Mouse (Mus musculus) ES-E14 (cell line): ENCODE results near the gene Dvl3.

Experiments
- HCFC1 ChIP-seq: IDR thresholded peaks from 2 replicates; pipeline ENCODE4 v1.6.1; 2012; ENCODE audit warnings: low read length, inconsistent platforms, borderline replicate concordance; ENCODE audit not compliant: insufficient read depth
- ZC3H11A ChIP-seq: IDR thresholded peaks from 2 replicates; pipeline ENCODE4 v1.6.1; 2012; ENCODE audit warnings: low read depth, mild to moderate bottlenecking, inconsistent platforms, low read length, borderline replicate concordance
- ZNF384 ChIP-seq: IDR thresholded peaks from 2 replicates; pipeline ENCODE4 v1.6.1; 2012; ENCODE audit warnings: low read depth, low read length, inconsistent platforms

DNA sequence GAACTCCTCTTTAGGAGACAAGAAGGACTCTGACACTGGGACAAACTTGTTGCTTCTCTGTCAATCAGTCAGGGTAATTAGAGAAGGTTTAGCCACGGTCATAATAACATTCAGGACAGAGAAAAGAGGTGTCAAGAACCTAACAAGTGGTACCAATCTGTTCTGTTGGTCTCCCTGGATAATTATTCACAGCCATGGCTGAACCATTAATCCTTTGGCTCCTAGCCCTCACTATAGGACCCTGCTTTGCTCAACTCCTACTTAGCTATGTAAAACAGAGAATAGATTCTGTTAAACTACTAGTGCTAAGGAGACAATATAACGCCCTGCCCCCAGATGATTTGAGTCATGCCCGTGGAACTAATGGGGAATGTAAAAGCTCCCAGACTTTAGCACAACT is 30.7 kb upstream of the Dvl3 start:
- no peak for TF ChIP-seq ZNF384
- no peak for TF ChIP-seq ZC3H11A
- no peak for TF ChIP-seq HCFC1
